Comparison of ENCODE assay signal across 21 mouse cellular contexts in the genomic region with DNA sequence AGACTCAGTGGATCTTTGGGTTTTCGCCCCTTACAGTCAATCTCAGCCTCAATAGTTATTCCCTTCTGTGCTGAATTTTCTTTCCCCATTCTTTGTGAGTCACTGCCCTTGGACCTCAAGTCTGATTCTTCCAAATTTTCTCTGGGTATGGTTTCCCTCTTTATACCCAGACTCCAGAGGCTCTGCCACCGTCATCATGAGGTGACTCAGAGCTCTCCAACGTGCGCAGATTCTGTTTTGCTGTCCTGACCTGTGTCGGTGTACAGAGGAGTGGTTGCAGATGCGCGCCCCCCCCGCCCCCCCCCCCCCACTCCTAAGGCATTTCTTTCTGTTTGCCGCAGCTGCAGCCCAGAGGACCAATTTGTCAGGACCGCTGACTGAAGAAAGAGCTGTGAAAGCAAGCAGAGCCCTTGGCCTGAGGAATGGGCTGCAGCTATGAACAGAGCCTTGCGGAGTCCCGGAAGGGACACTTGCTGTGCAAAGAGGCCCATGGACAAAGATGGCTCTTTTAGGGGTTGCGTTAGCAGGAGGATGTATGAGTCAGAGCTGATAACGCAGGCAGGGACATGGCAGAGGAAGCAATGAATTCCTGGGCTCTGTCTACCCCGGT.
A peak's percentile ranks its signal among the peaks of the same experiment; 100 is the strongest.
DNase-seq lines count a peak whose midpoint lies in the region; ATAC-seq lines count a peak whose summit lies in the region.
"Had no signal": no experiment of that assay in that cellular context is flagged by ENCODE, and none has a peak within 500 bp of the region (broad histone marks: within the 10 kb centered on the region; RNA-seq: fewer than 3 reads in every experiment).

No protein-coding gene starts in this region.

- WGBS in hindbrain, embryonic 10.5 days = 79% methylated on average over 15 of the region's 15 CpGs
- 61% methylated on average over 15 of the region's 15 CpGs for WGBS in hindbrain, embryonic 14.5 days
- WGBS in stomach, embryonic 16.5 days = 54% methylated on average over 15 of the region's 15 CpGs
- WGBS in forebrain, embryonic 12.5 days = 82% methylated on average over 15 of the region's 15 CpGs

- no peaks in the 10 kb centered on the region for H3K36me3 ChIP-seq in hindbrain, embryonic 10.5 days
- H3K36me3 ChIP-seq in hindbrain, embryonic 14.5 days (replicated peaks; ENCODE audit: control insufficient read depth, insufficient read depth) = no peaks in the 10 kb centered on the region
- H3K36me3 ChIP-seq in stomach, embryonic 16.5 days (ENCODE audit: control insufficient read depth, insufficient read depth, low read length) = no peaks in the 10 kb centered on the region
- H3K36me3 ChIP-seq in forebrain, embryonic 12.5 days (replicated peaks) = no peaks in the 10 kb centered on the region
- H3K36me3 ChIP-seq: embryonic facial prominence, embryonic 13.5 days; hindbrain, embryonic 15.5 days; kidney, embryonic 15.5 days; liver, embryonic 15.5 days; midbrain, embryonic 12.5 days; neural tube, embryonic 13.5 days had no signal

- peaks cover 16% of the 10 kb centered on the region for H3K4me1 ChIP-seq in hindbrain, embryonic 10.5 days (replicated peaks)
- H3K4me1 ChIP-seq in hindbrain, embryonic 14.5 days (replicated peaks; ENCODE audit: control insufficient read depth, insufficient read depth, low read length) = peaks cover 17% of the 10 kb centered on the region
- no peaks in the 10 kb centered on the region; the same call in 1 of the 2 replicates for H3K4me1 ChIP-seq in stomach, embryonic 16.5 days (ENCODE audit: control insufficient read depth, insufficient read depth, low read length)
- H3K4me1 ChIP-seq in forebrain, embryonic 12.5 days = peaks cover 8% of the 10 kb centered on the region; the same call in 1 of the 2 replicates
- H3K4me1 ChIP-seq: embryonic facial prominence, embryonic 13.5 days; liver, embryonic 15.5 days had no signal

- H3K27ac ChIP-seq in hindbrain, embryonic 10.5 days = peak overlapping the region; percentile 16; the same call in 1 of the 2 replicates
- no peak overlapping the region for H3K27ac ChIP-seq in hindbrain, embryonic 14.5 days
- H3K27ac ChIP-seq in stomach, embryonic 16.5 days (ENCODE audit: low read length) = no peak overlapping the region
- H3K27ac ChIP-seq in forebrain, embryonic 12.5 days = no peak overlapping the region
- H3K27ac ChIP-seq: embryonic facial prominence, embryonic 13.5 days; hindbrain, embryonic 15.5 days; kidney, embryonic 15.5 days; liver, embryonic 15.5 days; macrophage; midbrain, embryonic 12.5 days; neural tube, embryonic 13.5 days had no signal

- no peak overlapping the region for H3K4me3 ChIP-seq in hindbrain, embryonic 10.5 days
- no peak overlapping the region for H3K4me3 ChIP-seq in hindbrain, embryonic 14.5 days (replicated peaks; ENCODE audit: low read length)
- no peak overlapping the region for H3K4me3 ChIP-seq in stomach, embryonic 16.5 days (replicated peaks; ENCODE audit: low read length)
- no peak overlapping the region for H3K4me3 ChIP-seq in forebrain, embryonic 12.5 days (replicated peaks)
- H3K4me3 ChIP-seq: embryonic facial prominence, embryonic 13.5 days; hindbrain, embryonic 15.5 days; kidney, embryonic 15.5 days; liver, embryonic 15.5 days; midbrain, embryonic 12.5 days; neural tube, embryonic 13.5 days had no signal

- no peaks in the 10 kb centered on the region for H3K9me3 ChIP-seq in hindbrain, embryonic 10.5 days
- H3K9me3 ChIP-seq in hindbrain, embryonic 14.5 days (ENCODE audit: control insufficient read depth, low read length) = no peaks in the 10 kb centered on the region
- H3K9me3 ChIP-seq in stomach, embryonic 16.5 days (replicated peaks; ENCODE audit: control insufficient read depth, low read length) = no peaks in the 10 kb centered on the region
- no peaks in the 10 kb centered on the region for H3K9me3 ChIP-seq in forebrain, embryonic 12.5 days
- H3K9me3 ChIP-seq: embryonic facial prominence, embryonic 13.5 days; hindbrain, embryonic 15.5 days; kidney, embryonic 15.5 days; liver, embryonic 15.5 days; midbrain, embryonic 12.5 days; neural tube, embryonic 13.5 days had no signal

- H3K4me2 ChIP-seq in hindbrain, embryonic 14.5 days (replicated peaks) = no peak overlapping the region
- H3K4me2 ChIP-seq in stomach, embryonic 16.5 days (ENCODE audit: low read depth, low read length) = no peak overlapping the region
- no peak overlapping the region for H3K4me2 ChIP-seq in forebrain, embryonic 12.5 days
- H3K4me2 ChIP-seq: embryonic facial prominence, embryonic 13.5 days; hindbrain, embryonic 15.5 days; kidney, embryonic 15.5 days; liver, embryonic 15.5 days; midbrain, embryonic 12.5 days; neural tube, embryonic 13.5 days had no signal

- peak; percentile 17 for DNase-seq in adrenal gland, adult 8-10 months
- no peak for DNase-seq in adrenal gland, adult 18-20 months (ENCODE audit: low spot score in 2 of 2)
- DNase-seq in hindbrain, embryonic 10.5 days (ENCODE audit: low spot score) = no peak
- DNase-seq in hindbrain, embryonic 14.5 days (ENCODE audit: low spot score) = no peak
- peak; percentile 19 for DNase-seq in adrenal gland, postnatal 10 days
- DNase-seq in frontal cortex, postnatal 10 days (ENCODE audit: low spot score in 2 of 2) = no peak
- DNase-seq: cerebellum, adult 9-11 months; gastrocnemius, postnatal 36 days; thymus, postnatal 25 days had no signal

- H3K27me3 ChIP-seq in hindbrain, embryonic 10.5 days (ENCODE audit: insufficient read depth, poor library complexity, severe bottlenecking) = no peaks in the 10 kb centered on the region
- no peaks in the 10 kb centered on the region for H3K27me3 ChIP-seq in hindbrain, embryonic 14.5 days (ENCODE audit: control insufficient read depth, insufficient read depth, low read length)
- H3K27me3 ChIP-seq in stomach, embryonic 16.5 days (ENCODE audit: control insufficient read depth, insufficient read depth, low read length) = no peaks in the 10 kb centered on the region
- H3K27me3 ChIP-seq in forebrain, embryonic 12.5 days = no peaks in the 10 kb centered on the region
- H3K27me3 ChIP-seq: CH12.LX; embryonic facial prominence, embryonic 13.5 days; hindbrain, embryonic 15.5 days; kidney, embryonic 15.5 days; liver, embryonic 15.5 days; midbrain, embryonic 12.5 days; neural tube, embryonic 13.5 days had no signal

- no peak for ATAC-seq in hindbrain, embryonic 14.5 days (ENCODE audit: low FRiP score)
- ATAC-seq in stomach, embryonic 16.5 days (ENCODE audit: insufficient read depth, low FRiP score) = 0 out of 2 replicates have a peak, but pooled peaks have one; percentile 35
- no peak for ATAC-seq in forebrain, embryonic 12.5 days (ENCODE audit: low FRiP score)
- ATAC-seq: forebrain, embryonic 16.5 days; intestine, postnatal 0 days had no signal

- no peak overlapping the region for H3K9ac ChIP-seq in hindbrain, embryonic 14.5 days
- H3K9ac ChIP-seq in stomach, embryonic 16.5 days (ENCODE audit: low read length) = no peak overlapping the region
- no peak overlapping the region; the same call in 1 of the 2 replicates for H3K9ac ChIP-seq in forebrain, embryonic 12.5 days
- H3K9ac ChIP-seq: embryonic facial prominence, embryonic 13.5 days; hindbrain, embryonic 15.5 days; kidney, embryonic 15.5 days; liver, embryonic 15.5 days; midbrain, embryonic 12.5 days; neural tube, embryonic 13.5 days had no signal

Comparison
In these comparisons a context has a peak if more than half of its experiments do, and no peak if none do; other contexts are left out.
1. DNase-seq: peak in adrenal gland, adult 8-10 months (single experiment) and adrenal gland, postnatal 10 days (single experiment); none in adrenal gland, adult 18-20 months (0 of 2), hindbrain, embryonic 10.5 days (single experiment), hindbrain, embryonic 14.5 days (single experiment) and frontal cortex, postnatal 10 days (0 of 2).